Mouse (Mus musculus): Measurements from ENCODE around the gene Ext2. TPM values are rescaled to one million over a fixed set of nuclear protein-coding genes. Genes with fewer than 3 reads are reported as not detected.

The Ext2 gene
- total RNA-seq, 2 experiments from 2014 or later: 41.7 to 44.4 TPM

GRCm38 (mm10) chr2:93746620-93747019, 75.7 kb downstream of the Ext2 start:
- DNase-seq (ENCODE audit: low spot score): no peak
- intact Hi-C loops (cut with DNase I): no loop called here

- DNase-seq (ENCODE audit: low spot score): no peak
- intact Hi-C loops (cut with DNase I): no loop called here
Observed at GRCm38 (mm10) chr2:93746162-93746561, 76.2 kb downstream of the Ext2 start.

- DNase-seq (ENCODE audit: low spot score): no peak
- intact Hi-C loops (cut with DNase I): no loop called here
Observed at GRCm38 (mm10) chr2:93745741-93746140, 76.6 kb downstream of the Ext2 start.

- intact Hi-C loops (cut with DNase I): no loop called here
- no peak for DNase-seq (ENCODE audit: low spot score)
Observed at GRCm38 (mm10) chr2:93744346-93745229, 77.8 kb downstream of the Ext2 start.

GRCm38 (mm10) chr2:93741700-93742099, 80.7 kb downstream of the Ext2 start:
- intact Hi-C loops (cut with DNase I): no loop called here
- DNase-seq (ENCODE audit: low spot score): no peak

- intact Hi-C loops (cut with DNase I): no loop called here
- DNase-seq (ENCODE audit: low spot score): no peak
Observed at GRCm38 (mm10) chr2:93739044-93739569, 83.3 kb downstream of the Ext2 start.

- no peak for DNase-seq (ENCODE audit: low spot score)
- intact Hi-C loops (cut with DNase I): no loop called here
Observed at GRCm38 (mm10) chr2:93737146-93737545, 85.2 kb downstream of the Ext2 start.

GRCm38 (mm10) chr2:93732658-93733057, 89.7 kb downstream of the Ext2 start:
- DNase-seq (ENCODE audit: low spot score): no peak

GRCm38 (mm10) chr2:93729585-93729984, 92.8 kb downstream of the Ext2 start:
- intact Hi-C loops (cut with DNase I): no loop called here
- DNase-seq (ENCODE audit: low spot score): no peak

More at GRCm38 (mm10) chr2:93732658-93733057, 89.7 kb downstream of the Ext2 start:
- intact Hi-C loops (cut with DNase I): no loop called here

- intact Hi-C loops (cut with DNase I): no loop called here
- DNase-seq (ENCODE audit: low spot score): no peak
Observed at GRCm38 (mm10) chr2:93723138-93723744, 99.1 kb downstream of the Ext2 start.

GRCm38 (mm10) chr2:93720956-93721355, 101.4 kb downstream of the Ext2 start:
- no peak for DNase-seq (ENCODE audit: low spot score)
- intact Hi-C loops (cut with DNase I): no loop called here

GRCm38 (mm10) chr2:93719792-93720675, 102.3 kb downstream of the Ext2 start:
- no peak for DNase-seq (ENCODE audit: low spot score)
- intact Hi-C loops (cut with DNase I): no loop called here

GRCm38 (mm10) chr2:93713267-93713666, 109.1 kb downstream of the Ext2 start:
- intact Hi-C loops (cut with DNase I): no loop called here
- DNase-seq (ENCODE audit: low spot score): no peak

- intact Hi-C loops (cut with DNase I): no loop called here
- no peak for DNase-seq (ENCODE audit: low spot score)
Observed at GRCm38 (mm10) chr2:93711460-93711859, 110.9 kb downstream of the Ext2 start.

- intact Hi-C loops (cut with DNase I): no loop called here
- no peak for DNase-seq (ENCODE audit: low spot score)
Observed at GRCm38 (mm10) chr2:93709696-93710095, 112.7 kb downstream of the Ext2 start.

GRCm38 (mm10) chr2:93709241-93709640, 113.1 kb downstream of the Ext2 start:
- DNase-seq (ENCODE audit: low spot score): no peak
- intact Hi-C loops (cut with DNase I): no loop called here

GRCm38 (mm10) chr2:93706825-93707224, 115.5 kb downstream of the Ext2 start:
- DNase-seq (ENCODE audit: low spot score): no peak
- intact Hi-C loops (cut with DNase I): no loop called here

GRCm38 (mm10) chr2:93706407-93706806, 116.0 kb downstream of the Ext2 start:
- DNase-seq (ENCODE audit: low spot score): no peak
- intact Hi-C loops (cut with DNase I): no loop called here

- intact Hi-C loops (cut with DNase I): no loop called here
- DNase-seq (ENCODE audit: low spot score): no peak
Observed at GRCm38 (mm10) chr2:93704195-93704594, 118.2 kb downstream of the Ext2 start.

Data from heart, postnatal 25 days (tissue).